Mouse (Mus musculus) myocyte (in vitro differentiated cells): ENCODE results near the gene Ldhal6b. TPM values are rescaled to one million over a fixed set of nuclear protein-coding genes. Genes with fewer than 3 reads are reported as not detected.

Experiments
- H3K27me3 ChIP-seq: one replicate; pipeline ENCODE4 v1.6.1; 2011; ENCODE audit not compliant: control insufficient read depth, insufficient read depth, insufficient read length
- H3K36me3 ChIP-seq: one replicate; pipeline ENCODE4 v1.6.1; 2011; ENCODE audit not compliant: control insufficient read depth, insufficient read depth
- H3K4me2 ChIP-seq: one replicate; pipeline ENCODE4 v1.6.1; 2011; ENCODE audit warnings: low read depth, control low read depth
- H3K4me3 ChIP-seq: one replicate; pipeline ENCODE4 v1.5.1; 2011; ENCODE audit warnings: mild to moderate bottlenecking, control low read depth, moderate library complexity
- H3K79me2 ChIP-seq: one replicate; pipeline ENCODE4 v1.6.1; 2011; ENCODE audit not compliant: control insufficient read depth, insufficient read depth
- H3ac ChIP-seq: one replicate; pipeline ENCODE4 v1.6.1; 2011; ENCODE audit not compliant: control insufficient read depth, insufficient read length
- CEBPB ChIP-seq: IDR thresholded peaks from 2 replicates; pipeline ENCODE4 v1.6.1; 2011; ENCODE audit warnings: mild to moderate bottlenecking, moderate library complexity; ENCODE audit not compliant: poor library complexity, insufficient read depth, severe bottlenecking
- E2F4 ChIP-seq: IDR thresholded peaks from one replicate; pipeline ENCODE4 v1.6.1; 2011; ENCODE audit warnings: mild to moderate bottlenecking, control low read depth, moderate library complexity; ENCODE audit not compliant: insufficient read depth
- MAX ChIP-seq: IDR thresholded peaks from one replicate; pipeline ENCODE4 v1.6.1; 2011; ENCODE audit warnings: low read depth, mild to moderate bottlenecking, control low read depth
- MYOD1 ChIP-seq, 3 experiments: IDR thresholded peaks; one replicate each; pipeline ENCODE4 v1.6.1; 2011; ENCODE audit warnings: control low read depth in 2 of 3, low read depth in 2 of 3, mild to moderate bottlenecking in 2 of 3, moderate library complexity in 1 of 3; ENCODE audit not compliant: insufficient read length in 2 of 3, control insufficient read depth in 1 of 3
- MYOG ChIP-seq, 3 experiments: IDR thresholded peaks; one replicate each; pipeline ENCODE4 v1.6.1; 2011; ENCODE audit warnings: control low read depth in 2 of 3, low read depth in 2 of 3, mild to moderate bottlenecking in 2 of 3; ENCODE audit not compliant: insufficient read length in 2 of 3, control insufficient read depth in 1 of 3, insufficient read depth in 1 of 3
- POLR2A ChIP-seq: IDR thresholded peaks from one replicate; pipeline ENCODE4 v1.6.1; 2011; ENCODE audit warnings: low read depth, mild to moderate bottlenecking, control low read depth, moderate library complexity; ENCODE audit not compliant: insufficient read length
- POLR2AphosphoS2 ChIP-seq: IDR thresholded peaks from one replicate; pipeline ENCODE4 v1.6.1; 2011; ENCODE audit warnings: low read depth, control low read depth; ENCODE audit not compliant: insufficient read length
- REST ChIP-seq: IDR thresholded peaks from one replicate; pipeline ENCODE4 v1.6.1; 2011; ENCODE audit warnings: mild to moderate bottlenecking, control low read depth, moderate library complexity; ENCODE audit not compliant: insufficient read depth, insufficient read length
- SRF ChIP-seq: IDR thresholded peaks from one replicate; pipeline ENCODE4 v1.6.1; 2011; ENCODE audit warnings: low read depth; ENCODE audit not compliant: control insufficient read depth, insufficient read length
- TCF12 ChIP-seq: IDR thresholded peaks from one replicate; pipeline ENCODE4 v1.6.1; 2011; ENCODE audit warnings: mild to moderate bottlenecking, control low read depth; ENCODE audit not compliant: poor library complexity, insufficient read depth, severe bottlenecking
- TCF3 ChIP-seq: IDR thresholded peaks from one replicate; pipeline ENCODE4 v1.6.1; 2011; ENCODE audit warnings: low read depth, control low read depth; ENCODE audit not compliant: insufficient read length
- USF1 ChIP-seq: IDR thresholded peaks from one replicate; pipeline ENCODE4 v1.6.1; 2011; ENCODE audit warnings: low read depth, mild to moderate bottlenecking, control low read depth, moderate library complexity
- polyA plus RNA-seq: library from polyadenylated mRNA; unstranded; fragments of >200 nt; fragmentation: generic; extraction: Trizol; gene quantifications from one replicate; pipeline ENCODE4 v1.2.1, GENCODE M21; 2012; ENCODE audit warnings: missing spikeins

The Ldhal6b gene
- polyA plus RNA-seq, 1 experiment, result 0.06 TPM

DNA sequence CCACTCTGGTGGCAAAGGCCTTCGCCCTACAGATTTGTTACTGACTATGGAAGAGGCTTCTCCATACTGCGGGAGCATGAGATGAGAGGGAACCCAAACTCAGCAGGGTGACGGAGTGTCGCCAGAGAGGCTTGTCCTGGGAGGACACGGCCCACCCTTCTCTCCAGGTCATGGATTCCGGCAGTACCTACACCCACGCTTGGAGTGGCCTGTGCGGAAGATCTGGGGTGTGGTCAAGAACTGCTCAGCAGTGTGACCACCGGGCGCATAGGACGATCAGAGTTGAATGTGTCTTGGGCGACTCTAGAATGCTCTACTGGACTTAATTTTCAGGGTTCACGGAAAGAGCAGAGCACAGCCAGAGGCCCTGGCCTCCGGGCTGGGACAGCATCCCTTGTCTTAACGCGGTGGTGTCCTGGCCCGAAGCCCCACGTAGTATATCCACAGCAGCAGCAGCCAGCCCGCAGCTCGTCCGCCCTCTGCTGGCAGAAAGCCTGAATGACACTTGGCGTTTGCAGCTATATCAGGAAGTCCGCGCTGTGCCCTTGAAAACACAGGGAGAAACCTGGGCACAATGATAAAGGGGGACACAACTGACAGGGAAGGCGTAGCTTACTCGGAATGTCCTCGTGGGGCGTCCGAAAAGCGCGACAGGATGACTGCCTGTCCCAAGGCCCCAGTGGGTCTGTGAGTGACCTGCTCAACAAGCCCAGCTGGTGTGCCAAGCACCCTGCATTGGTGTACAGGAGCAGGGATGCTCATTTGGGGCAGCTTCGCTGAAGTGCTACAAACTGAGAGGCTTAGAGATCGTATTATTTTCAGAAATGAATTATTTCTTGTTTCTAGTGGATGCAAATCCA is 21.2 kb downstream of the Ldhal6b start:
- Histone ChIP-seq H3K36me3 (no peaks in the 10 kb centered on the region), H3ac (no peak overlapping the region), H3K4me2 (no peak overlapping the region), H3K4me3 (no peak overlapping the region), H3K79me2 (no peaks in the 10 kb centered on the region), H3K27me3 (peaks cover 9% of the 10 kb centered on the region)
- no peak for TF ChIP-seq CEBPB
- no peak for TF ChIP-seq MAX
- no peak for TF ChIP-seq POLR2A
- TF ChIP-seq MYOG (IDR thresholded peaks at IDR 0.05; ENCODE audit: control insufficient read depth in 1 of 3, insufficient read depth in 1 of 3, insufficient read length in 2 of 3, low read depth in 2 of 3), result no peak
- no peak for TF ChIP-seq E2F4

GRCm38 (mm10) chr17:5396213-5396612 is 22.4 kb downstream of the Ldhal6b start:
- Histone ChIP-seq H3K4me3 (no peak overlapping the region), H3K79me2 (no peaks in the 10 kb centered on the region), H3K27me3 (peaks cover 16% of the 10 kb centered on the region), H3K4me2 (no peak overlapping the region), H3K36me3 (no peaks in the 10 kb centered on the region), H3ac (no peak overlapping the region)
- TF ChIP-seq REST (no peak), MAX (no peak), MYOD1 (IDR thresholded peaks at IDR 0.05; ENCODE audit: control insufficient read depth in 1 of 3, insufficient read length in 2 of 3, low read depth in 2 of 3) (no peak), CEBPB (no peak), TCF12 (no peak), USF1 (no peak), SRF (no peak), POLR2AphosphoS2 (no peak), E2F4 (no peak), POLR2A (no peak), TCF3 (no peak), MYOG (IDR thresholded peaks at IDR 0.05; ENCODE audit: control insufficient read depth in 1 of 3, insufficient read depth in 1 of 3, insufficient read length in 2 of 3, low read depth in 2 of 3) (no peak)

DNA sequence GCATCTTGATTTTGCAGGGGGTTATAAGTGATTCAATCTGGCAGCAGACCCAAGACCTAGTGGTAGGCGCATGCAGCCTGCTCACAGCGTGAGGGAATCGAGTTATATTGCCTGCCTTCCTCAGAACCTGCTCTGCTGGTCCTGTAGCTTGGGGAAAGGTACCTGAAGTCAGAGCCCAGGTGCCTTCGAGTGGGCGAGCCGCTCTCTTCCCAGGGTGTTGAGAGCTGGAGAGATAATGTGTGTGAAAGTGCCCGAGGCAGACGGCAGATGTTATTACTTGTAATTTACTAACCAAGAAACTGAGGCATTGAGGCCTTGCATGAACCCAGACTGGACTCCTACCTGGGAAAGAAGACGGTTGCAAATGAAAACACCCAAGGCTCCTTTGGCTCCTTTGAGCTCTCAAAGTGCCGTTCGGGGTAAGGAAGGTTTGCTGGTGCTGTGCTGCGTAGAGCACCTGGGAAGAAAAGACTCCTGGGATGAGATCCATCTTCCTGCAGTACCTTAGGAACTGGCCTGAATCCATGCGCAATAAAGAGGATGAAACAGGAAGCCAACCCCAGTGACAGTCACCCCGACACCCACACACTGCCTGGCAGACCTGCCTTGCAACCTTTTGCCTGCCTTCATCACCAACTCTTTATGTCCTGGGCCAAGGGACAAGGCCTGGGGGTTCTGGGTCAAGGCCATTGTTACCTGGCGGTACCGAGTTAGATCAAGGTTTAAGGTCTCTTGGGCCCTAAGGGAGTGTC is 22.9 kb downstream of the Ldhal6b start:
- H3K4me3 ChIP-seq, result no peak overlapping the region
- no peaks in the 10 kb centered on the region for H3K79me2 ChIP-seq
- H3K27me3 ChIP-seq, result peaks cover 16% of the 10 kb centered on the region
- no peak overlapping the region for H3K4me2 ChIP-seq
- H3ac ChIP-seq, result no peak overlapping the region
- TF ChIP-seq CEBPB, result no peak
- TF ChIP-seq MYOG (IDR thresholded peaks at IDR 0.05; ENCODE audit: control insufficient read depth in 1 of 3, insufficient read depth in 1 of 3, insufficient read length in 2 of 3, low read depth in 2 of 3), result no peak
- TF ChIP-seq TCF3, result no peak
- no peak for TF ChIP-seq REST
- no peak for TF ChIP-seq POLR2AphosphoS2
- no peak for TF ChIP-seq TCF12
- no peak for TF ChIP-seq MYOD1 (IDR thresholded peaks at IDR 0.05; ENCODE audit: control insufficient read depth in 1 of 3, insufficient read length in 2 of 3, low read depth in 2 of 3)
- no peak for TF ChIP-seq POLR2A
- no peak for TF ChIP-seq SRF
- no peak for TF ChIP-seq USF1
- TF ChIP-seq MAX, result no peak
- no peak for TF ChIP-seq E2F4
- H3K36me3 ChIP-seq, result no peaks in the 10 kb centered on the region

- Histone ChIP-seq H3K4me3 (no peak overlapping the region), H3K79me2 (no peaks in the 10 kb centered on the region), H3ac (no peak overlapping the region), H3K4me2 (no peak overlapping the region), H3K36me3 (no peaks in the 10 kb centered on the region), H3K27me3 (peaks cover 18% of the 10 kb centered on the region)
- TF ChIP-seq TCF12 (no peak), POLR2A (no peak), POLR2AphosphoS2 (no peak), TCF3 (no peak), MYOD1 (IDR thresholded peaks at IDR 0.05; ENCODE audit: control insufficient read depth in 1 of 3, insufficient read length in 2 of 3, low read depth in 2 of 3) (no peak), USF1 (no peak), E2F4 (no peak), REST (no peak)
These were observed 27.9 kb downstream of the Ldhal6b start for GRCm38 (mm10) chr17:5390682-5391081.
